Mouse (Mus musculus) cerebellum, adult 9-11 months (tissue): ENCODE results near the gene Vmn1r14.
"Not testable (repeated sequence)": the region's sequence is repeated elsewhere in the genome, so short reads cannot be mapped to it uniquely, and the experiment has no call there.

Source experiments
- DNase-seq: peaks from one replicate; pipeline ENCODE4 v3.0.0; 2022

Gene Vmn1r14

GRCm38 (mm10) chr6:57231386-57231785, at the start of gene Vmn1r14:
TSS of gene Vmn1r14 (plus strand) at chr6:57231686.
- no peak for DNase-seq

- not testable (repeated sequence) for DNase-seq
These were observed 41.5 kb upstream of the Vmn1r14 start for GRCm38 (mm10) chr6:57190016-57190415.

- not testable (repeated sequence) for DNase-seq
These were observed 28.5 kb upstream of the Vmn1r14 start, which contains the start of gene Vmn1r13 for GRCm38 (mm10) chr6:57202990-57203389. TSS of gene Vmn1r13 (plus strand) at chr6:57203290.

GRCm38 (mm10) chr6:57257652-57258051, 26.2 kb downstream of the Vmn1r14 start, which contains the start of gene Vmn1r15:
TSS of gene Vmn1r15 (plus strand) at chr6:57257952.
- no peak for DNase-seq

- DNase-seq: no peak
These were observed 29.5 kb downstream of the Vmn1r14 start for GRCm38 (mm10) chr6:57260990-57261389.

- no peak for DNase-seq
These were observed 40.4 kb downstream of the Vmn1r14 start for GRCm38 (mm10) chr6:57271881-57272280.

GRCm38 (mm10) chr6:57272517-57272916, 41.0 kb downstream of the Vmn1r14 start:
- DNase-seq: no peak

GRCm38 (mm10) chr6:57278952-57279351, 47.5 kb downstream of the Vmn1r14 start:
- no peak for DNase-seq
